Mouse (Mus musculus) liver, postnatal 0 days (tissue): ENCODE results near the gene Grifin.

Experiments
- CTCF ChIP-seq: sonication (generic); IDR thresholded peaks from 2 replicates; pipeline ENCODE4 v1.5.1; 2016; ENCODE audit warnings: antibody characterized with exemption, low read depth
- EP300 ChIP-seq: IDR thresholded peaks from 2 replicates; pipeline ENCODE4 v1.6.1; 2016; ENCODE audit warnings: antibody characterized with exemption, low read depth, mild to moderate bottlenecking

DNA sequence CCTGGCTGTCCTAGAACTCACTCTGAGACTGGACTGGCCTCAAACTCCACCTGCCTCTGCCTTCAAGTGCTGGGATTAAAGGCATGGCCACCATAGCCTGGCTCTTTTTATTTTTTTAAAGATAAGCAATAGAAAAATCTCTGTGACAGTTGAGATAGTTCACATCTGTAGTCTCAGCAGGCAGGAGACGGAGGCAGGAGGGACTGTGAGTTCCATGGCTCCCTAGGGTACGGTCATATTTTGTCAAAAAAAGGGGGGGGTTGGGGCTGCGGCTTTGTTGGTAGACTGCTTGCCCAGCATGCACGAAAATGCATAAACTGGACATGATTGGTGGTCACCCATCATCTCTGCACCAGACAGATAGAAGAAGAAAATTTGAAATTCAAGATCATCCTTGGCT is 6.3 kb upstream of the Grifin start:
- no peak for TF ChIP-seq EP300
- TF ChIP-seq CTCF, result no peak
